Mouse (Mus musculus): ENCODE data around the gene Cbr3. TPM values are rescaled to one million over a fixed set of nuclear protein-coding genes. Genes with fewer than 3 reads are reported as not detected.

Cbr3 gene
- polyA plus RNA-seq, 1 experiment from 2014 or later = 208 TPM

DNA sequence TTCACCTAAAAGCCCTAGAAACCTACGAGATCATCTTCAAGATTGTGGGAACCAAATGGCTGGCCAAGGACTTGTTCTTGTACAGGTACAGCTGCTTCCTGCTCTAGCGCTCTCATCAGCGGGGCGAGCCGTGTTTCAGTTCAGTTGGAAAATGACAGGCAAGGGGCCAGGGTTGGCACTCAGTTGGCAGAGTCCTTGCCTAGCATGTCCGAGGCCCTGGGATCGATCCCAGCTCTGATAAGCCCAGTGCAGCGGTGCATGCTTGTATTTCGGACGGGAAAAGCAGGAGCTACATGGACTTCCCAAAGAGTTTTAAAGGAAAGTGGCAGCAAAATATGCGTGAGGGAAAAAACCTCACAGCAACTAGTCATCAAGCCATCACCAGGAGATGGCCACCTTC is 56.2 kb downstream of the Cbr3 start:
- TF ChIP-seq EP300 (optimal IDR thresholded peaks at IDR 0.05) = no peak
- TF ChIP-seq CTCF (IDR thresholded peaks at IDR 0.05; ENCODE audit: low read depth) = no peak
- no peak overlapping the region for H3K9ac ChIP-seq (ENCODE audit: low read length)
- H3K36me3 ChIP-seq (ENCODE audit: control insufficient read depth, insufficient read depth, low read length) = 0 out of 2 replicates have a peak, but pooled peaks cover 6% of the 10 kb centered on the region
- no peaks in the 10 kb centered on the region for H3K4me1 ChIP-seq (replicated peaks; ENCODE audit: control insufficient read depth, insufficient read depth)
- no peak overlapping the region for H3K27ac ChIP-seq (replicated peaks)
- H3K9me3 ChIP-seq (ENCODE audit: control insufficient read depth, low read length) = no peaks in the 10 kb centered on the region
- no peak overlapping the region for H3K4me3 ChIP-seq (ENCODE audit: low read depth, low read length)
- WGBS = 92% methylated on average over 11 of the region's 11 CpGs
- H3K4me2 ChIP-seq (replicated peaks; ENCODE audit: low read depth) = no peak overlapping the region
- no peaks in the 10 kb centered on the region for H3K27me3 ChIP-seq (ENCODE audit: control insufficient read depth, insufficient read depth, low read length)
- DNase-seq (ENCODE audit: low spot score) (no peak), ATAC-seq (ENCODE audit: low FRiP score, low TSS enrichment) (no peak)

Other genes starting within 250 kb of the Cbr3 start
- gene Setd4, start 79.2 kb upstream of the Cbr3 start, polyA plus RNA-seq (2015; fragmentation: Nextera tagmentation; extraction: Ambion mirVana) = 20.9 and 24.7 TPM in 2 replicates
- gene Cbr1, start 77.4 kb upstream of the Cbr3 start, polyA plus RNA-seq (2015; fragmentation: Nextera tagmentation; extraction: Ambion mirVana) = 411 and 426 TPM in 2 replicates
- 7.7 and 8.0 TPM in 2 replicates for gene Gm5678, start 55.1 kb upstream of the Cbr3 start, polyA plus RNA-seq (2015; fragmentation: Nextera tagmentation; extraction: Ambion mirVana)
- 20.1 and 20.9 TPM in 2 replicates for gene Dop1b, start 28.7 kb downstream of the Cbr3 start, polyA plus RNA-seq (2015; fragmentation: Nextera tagmentation; extraction: Ambion mirVana)
- gene Morc3, start 148.9 kb downstream of the Cbr3 start, polyA plus RNA-seq (2015; fragmentation: Nextera tagmentation; extraction: Ambion mirVana) = 12.4 and 17.9 TPM in 2 replicates
- 18.9 and 19.8 TPM in 2 replicates for gene Chaf1b, start 200.7 kb downstream of the Cbr3 start, polyA plus RNA-seq (2015; fragmentation: Nextera tagmentation; extraction: Ambion mirVana)

All from stomach, postnatal 0 days (tissue).